Mouse (Mus musculus) frontal cortex, adult 2 months (tissue): Measurements from ENCODE around the gene Tbc1d8b. TPM values are rescaled to one million over a fixed set of nuclear protein-coding genes. Genes with fewer than 3 reads are reported as not detected.
"Not testable (repeated sequence)": the region's sequence is repeated elsewhere in the genome, so short reads cannot be mapped to it uniquely, and the experiment has no call there.

Experiments used
- DNase-seq, 2 experiments: peaks; one replicate each; pipeline ENCODE4 v3.0.0; 2022; ENCODE audit warnings: low spot score in 1 of 2; ENCODE audit errors: extremely low spot score in 1 of 2
- polyA plus RNA-seq: library from polyadenylated mRNA; depleted of rRNA; stranded (reverse); fragments of >200 nt; gene quantifications from 2 replicates; pipeline ENCODE4 v1.2.3, GENCODE M21; 2012; rRNA removed

The Tbc1d8b gene
- 1.7 and 2.0 TPM in 2 replicates for polyA plus RNA-seq

GRCm38 (mm10) chrX:139684775-139685695 lies at the start of gene Tbc1d8b:
Gene Tbc1d8b, plus strand, starts transcription at chrX:139684996.
- DNase-seq, result peak; percentile 63 to 82

- no peak for DNase-seq
Observed at GRCm38 (mm10) chrX:139639744-139640143, 45.1 kb upstream of the Tbc1d8b start.

GRCm38 (mm10) chrX:139640418-139640817 lies 44.4 kb upstream of the Tbc1d8b start:
- DNase-seq, result no peak

GRCm38 (mm10) chrX:139652226-139652625 lies 32.6 kb upstream of the Tbc1d8b start:
- DNase-seq, result no peak

- DNase-seq, result no peak
Observed at GRCm38 (mm10) chrX:139653292-139653691, 31.5 kb upstream of the Tbc1d8b start.

GRCm38 (mm10) chrX:139654350-139655063 lies 30.3 kb upstream of the Tbc1d8b start:
- DNase-seq, result no peak

GRCm38 (mm10) chrX:139662111-139662510 lies 22.7 kb upstream of the Tbc1d8b start:
- no peak for DNase-seq

GRCm38 (mm10) chrX:139665829-139666228 lies 19.0 kb upstream of the Tbc1d8b start:
- DNase-seq, result peak in 1 of 2 experiments; percentile 16

GRCm38 (mm10) chrX:139684410-139684774 lies 404 bp upstream of the Tbc1d8b start:
- DNase-seq, result no peak

- DNase-seq, result no peak
Observed at GRCm38 (mm10) chrX:139714381-139714780, 29.6 kb downstream of the Tbc1d8b start, which contains the start of gene Gm15013. Gene Gm15013, minus strand, starts transcription at chrX:139714481.

- DNase-seq, result no peak
Observed at GRCm38 (mm10) chrX:139722350-139722749, 37.6 kb downstream of the Tbc1d8b start.

- no peak for DNase-seq
Observed at GRCm38 (mm10) chrX:139730541-139730940, 45.7 kb downstream of the Tbc1d8b start.

GRCm38 (mm10) chrX:139737066-139737465 lies 52.3 kb downstream of the Tbc1d8b start:
- DNase-seq, result no peak

- DNase-seq, result peak in 1 of 2 experiments; percentile 36
Observed at GRCm38 (mm10) chrX:139751855-139752254, 67.1 kb downstream of the Tbc1d8b start.

GRCm38 (mm10) chrX:139758634-139759033 lies 73.8 kb downstream of the Tbc1d8b start:
- not testable (repeated sequence) for DNase-seq

GRCm38 (mm10) chrX:139762546-139762945 lies 77.8 kb downstream of the Tbc1d8b start:
- peak in 1 of 2 experiments; percentile 60 for DNase-seq

- DNase-seq, result no peak
Observed at GRCm38 (mm10) chrX:139769975-139770637, 85.3 kb downstream of the Tbc1d8b start.

- peak; percentile 1 to 39 for DNase-seq
Observed at GRCm38 (mm10) chrX:139774309-139775083, 89.7 kb downstream of the Tbc1d8b start.

- DNase-seq, result no peak
Observed at GRCm38 (mm10) chrX:139775084-139775612, 90.4 kb downstream of the Tbc1d8b start.

GRCm38 (mm10) chrX:139777357-139777756 lies 92.6 kb downstream of the Tbc1d8b start:
- DNase-seq, result no peak
